Mouse (Mus musculus): Measurements from ENCODE around the gene Tbc1d8b. TPM values are rescaled to one million over a fixed set of nuclear protein-coding genes. Genes with fewer than 3 reads are reported as not detected.

The Tbc1d8b gene
- 9.8 TPM for total RNA-seq (2023)

GRCm38 (mm10) chrX:139684775-139685695 is at the start of gene Tbc1d8b:
Gene Tbc1d8b (plus strand): TSS chrX:139684996.

GRCm38 (mm10) chrX:139714381-139714780 is 29.6 kb downstream of the Tbc1d8b start, which contains the start of gene Gm15013:
Gene Gm15013 (minus strand): TSS chrX:139714481.

GRCm38 (mm10) chrX:139782278-139783044 is 97.7 kb downstream of the Tbc1d8b start, which contains the start of gene Ripply1:
Gene Ripply1 (minus strand): TSS chrX:139782353.

GRCm38 (mm10) chrX:139800406-139800878 is 115.6 kb downstream of the Tbc1d8b start, which contains the start of gene Cldn2:
Gene Cldn2 (plus strand): TSS chrX:139800828.

Other genes starting within 250 kb of the Tbc1d8b start
- not detected for gene D330045A20Rik, start 204.6 kb upstream of the Tbc1d8b start, total RNA-seq (2023)
- not detected for gene Rnf128, start 121.7 kb upstream of the Tbc1d8b start, total RNA-seq (2023)
- gene Gm15013, start 29.5 kb downstream of the Tbc1d8b start, total RNA-seq (2023) = not detected
- not detected for gene Ripply1, start 97.4 kb downstream of the Tbc1d8b start, total RNA-seq (2023)
- gene Cldn2, start 115.8 kb downstream of the Tbc1d8b start, total RNA-seq (2023) = not detected
- not detected for gene Morc4, start 186.7 kb downstream of the Tbc1d8b start, total RNA-seq (2023)